Mouse (Mus musculus) ovary, postnatal 14 days (tissue): ENCODE data around the gene Rab8a.

Source experiments
- DNase-seq: peaks from one replicate; pipeline ENCODE4 v3.0.0; 2022; ENCODE audit warnings: low spot score

Gene Rab8a

DNA sequence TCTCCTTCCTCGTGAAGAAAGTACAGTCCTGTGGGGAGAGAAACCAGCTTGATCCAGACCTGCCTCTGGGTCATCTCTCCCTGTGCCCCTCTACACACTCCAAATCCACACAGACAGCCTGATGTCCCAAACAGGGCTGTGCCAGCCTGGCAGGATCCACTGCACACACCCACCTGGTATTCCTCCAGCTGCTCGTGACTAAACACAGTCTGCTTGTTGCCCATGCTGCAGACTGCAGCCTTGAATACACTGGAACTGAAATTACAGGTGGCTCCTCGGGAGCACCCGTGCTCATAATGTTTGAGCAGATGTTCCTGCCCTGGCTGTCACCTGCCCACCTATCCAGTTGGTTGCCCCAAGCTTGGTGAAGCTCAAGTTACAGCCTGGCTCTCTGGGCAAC is 51.8 kb downstream of the Rab8a start, which contains the start of gene Cib3:
Gene Cib3, minus strand, starts transcription at position 87 of the 400 bp plus-strand sequence.
- DNase-seq, result no peak

- no peak for DNase-seq
Measured at GRCm38 (mm10) chr8:72213536-72213935, 52.5 kb downstream of the Rab8a start, which contains the start of gene Gm11034. Gene Gm11034, minus strand, starts transcription at chr8:72213636.

GRCm38 (mm10) chr8:72215060-72215459 is 54.1 kb downstream of the Rab8a start:
- no peak for DNase-seq

GRCm38 (mm10) chr8:72215871-72216270 is 54.9 kb downstream of the Rab8a start:
- no peak for DNase-seq

- no peak for DNase-seq
Measured at GRCm38 (mm10) chr8:72218781-72219540, 58.0 kb downstream of the Rab8a start.

DNA sequence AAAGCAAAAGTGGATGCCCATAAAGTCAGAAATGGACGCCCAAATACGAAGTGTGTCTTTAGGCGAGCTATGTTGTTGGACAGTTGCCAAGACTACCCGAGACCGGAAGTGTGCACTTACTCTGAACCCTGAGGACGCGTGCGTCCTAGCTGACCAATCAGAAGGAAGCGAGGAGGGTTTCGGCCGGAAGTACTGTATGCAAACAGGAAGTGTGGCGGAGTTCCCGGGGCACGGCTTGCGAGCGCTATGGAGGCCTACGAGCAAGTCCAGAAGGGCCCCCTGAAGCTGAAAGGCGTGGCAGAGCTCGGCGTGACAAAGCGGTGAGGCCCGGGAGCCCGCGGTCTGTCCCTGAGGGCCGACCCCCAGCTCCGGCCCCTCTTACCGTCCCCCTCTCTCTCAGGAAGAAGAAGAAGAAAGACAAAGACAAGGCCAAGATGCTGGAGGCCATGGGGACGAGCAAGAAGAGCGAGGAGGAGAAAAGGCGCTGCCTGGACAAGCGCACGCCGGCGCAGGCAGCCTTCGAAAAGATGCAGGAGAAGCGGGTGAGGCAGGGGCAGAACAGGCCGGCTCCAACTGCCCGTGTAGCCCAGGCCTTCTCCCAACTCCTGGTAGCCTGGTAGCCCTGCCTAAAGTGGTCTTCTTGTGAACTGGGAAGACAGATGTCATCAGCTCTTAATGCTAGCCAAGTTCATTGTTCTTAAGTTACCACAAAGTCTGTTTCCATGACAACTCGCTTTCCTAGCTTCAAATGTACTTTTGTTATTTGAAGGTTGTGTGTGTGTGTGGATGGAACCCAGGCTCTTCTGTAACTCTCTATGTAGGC is 58.8 kb downstream of the Rab8a start, which contains the start of gene Fam32a:
Gene Fam32a, plus strand, starts transcription at position 190 of the 823 bp plus-strand sequence.
- peak; percentile 75 for DNase-seq

DNA sequence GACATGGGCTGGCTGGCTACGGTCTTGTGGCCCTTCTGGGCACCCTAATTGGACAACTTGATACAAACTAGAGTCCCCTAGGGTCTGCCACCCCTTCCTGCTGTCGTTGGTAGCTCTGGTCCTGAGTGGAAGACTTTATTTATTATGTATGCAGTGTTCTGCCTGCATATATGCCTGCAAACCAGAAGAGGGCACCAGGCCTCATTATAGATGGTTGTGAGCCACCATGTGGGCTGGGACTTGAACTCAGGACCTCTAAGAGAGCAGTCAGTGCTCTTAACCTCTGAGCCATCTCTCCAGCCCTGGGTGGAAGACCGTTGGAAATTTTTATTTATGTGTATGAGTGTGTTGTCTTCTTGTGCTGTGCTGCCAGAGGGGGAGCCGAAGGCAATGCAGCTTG is 59.8 kb downstream of the Rab8a start:
- no peak for DNase-seq

GRCm38 (mm10) chr8:72222656-72223055 is 61.7 kb downstream of the Rab8a start:
- DNase-seq, result no peak
